Mouse (Mus musculus): ENCODE data around the gene Rccd1.

- no peak for TF ChIP-seq CTCF (IDR thresholded peaks at IDR 0.05; ENCODE audit: borderline replicate concordance, extremely low read depth, insufficient read depth, insufficient read length)
- no peak for TF ChIP-seq POLR2A (IDR thresholded peaks at IDR 0.05; ENCODE audit: borderline replicate concordance, extremely low read depth, insufficient read depth, insufficient read length, poor library complexity, severe bottlenecking)
These were observed 54.5 kb downstream of the Rccd1 start for GRCm38 (mm10) chr7:80269751-80270255.
